Mouse (Mus musculus) small intestine, adult 2 months (tissue): ENCODE measurements around the gene Nt5dc3.

Source experiments
- CTCF ChIP-seq: fragments of 200-500 bp; IDR thresholded peaks from 2 replicates; pipeline ENCODE4 v1.5.1; 2012; ENCODE audit warnings: low read depth, mild to moderate bottlenecking, control low read depth, inconsistent platforms, low read length, moderate library complexity, mixed read lengths; ENCODE audit not compliant: insufficient replicate concordance, insufficient read length; ENCODE audit errors: extremely low read depth
- POLR2A ChIP-seq: fragments of 200-500 bp; IDR thresholded peaks from 2 replicates; pipeline ENCODE4 v1.6.1; 2012; ENCODE audit warnings: low read depth, mild to moderate bottlenecking, control low read depth, inconsistent platforms, low read length, moderate library complexity

DNA sequence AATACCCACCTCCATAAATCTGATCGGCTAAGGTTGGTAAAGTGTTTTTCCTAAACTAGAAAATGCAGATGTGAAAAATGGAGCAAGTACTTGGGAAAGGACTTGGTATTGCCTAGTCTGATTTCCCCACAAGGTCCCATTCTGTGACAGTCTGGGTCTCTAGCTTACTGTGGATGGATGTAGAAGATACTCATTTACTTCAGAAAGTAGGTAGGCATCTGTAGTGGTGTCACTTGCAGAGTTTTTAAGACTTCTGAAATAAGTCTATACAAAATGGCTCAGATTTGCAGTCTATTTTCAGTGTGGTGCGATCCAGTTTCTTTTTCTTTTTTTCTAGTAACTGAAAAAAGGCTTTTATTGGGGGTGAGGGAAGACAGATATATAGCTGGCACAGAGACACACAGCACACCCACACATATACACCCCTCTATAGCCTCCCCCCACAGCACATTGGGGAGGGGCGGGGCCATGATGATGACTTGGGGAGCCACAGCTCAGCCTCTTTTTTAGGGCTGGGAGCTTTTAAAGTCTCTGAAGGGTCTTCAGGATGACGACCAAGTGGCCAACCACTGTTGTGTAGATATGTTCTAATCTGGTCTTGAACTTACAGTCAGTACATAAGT is 13.3 kb upstream of the Nt5dc3 start:
- TF ChIP-seq CTCF (no peak), POLR2A (no peak)
